Mouse (Mus musculus) CD4-positive naive resting alpha-beta T cell, adult 76 days (primary cell): ENCODE measurements around the gene Gm13757. TPM values are rescaled to one million over a fixed set of nuclear protein-coding genes. Genes with fewer than 3 reads are reported as not detected.

Source experiments
- total RNA-seq: library from RNA; stranded (reverse); gene quantifications from one replicate; pipeline ENCODE4 v1.2.4, GENCODE M21; 2023

Gm13757 gene
- total RNA-seq: not detected

GRCm38 (mm10) chr2:88449031-88449430 is at the start of gene Gm13757:
Gene Gm13757 (minus strand): TSS chr2:88449131.

GRCm38 (mm10) chr2:88493020-88493419 is 44.1 kb upstream of the Gm13757 start, which contains the start of gene Olfr1185-ps1:
Gene Olfr1185-ps1 (plus strand): TSS chr2:88493320.

GRCm38 (mm10) chr2:88483298-88483697 is 34.4 kb upstream of the Gm13757 start, which contains the start of gene Olfr1184:
Gene Olfr1184 (plus strand): TSS chr2:88483598.

GRCm38 (mm10) chr2:88454567-88454966 is 5.6 kb upstream of the Gm13757 start, which contains the start of gene Olfr1183:
Gene Olfr1183 (plus strand): TSS chr2:88454867.

GRCm38 (mm10) chr2:88426071-88426470 is 22.9 kb downstream of the Gm13757 start, which contains the start of gene Olfr1181:
Gene Olfr1181 (minus strand): TSS chr2:88426171.

GRCm38 (mm10) chr2:88419051-88419450 is 29.9 kb downstream of the Gm13757 start, which contains the start of gene Olfr1180:
Gene Olfr1180 (minus strand): TSS chr2:88419151.

GRCm38 (mm10) chr2:88406353-88406752 is 42.6 kb downstream of the Gm13757 start, which contains the start of gene Olfr1179:
Gene Olfr1179 (minus strand): TSS chr2:88406453.

Other genes with a start within 250 kb of the Gm13757 start
- gene Olfr1170, start 220.8 kb downstream of the Gm13757 start, total RNA-seq: not detected
- gene Olfr1173, start 169.3 kb downstream of the Gm13757 start, total RNA-seq: not detected
- gene Olfr1174-ps, start 134.0 kb downstream of the Gm13757 start, total RNA-seq: not detected
- gene Olfr1175-ps, start 121.9 kb downstream of the Gm13757 start, total RNA-seq: not detected
- not detected for gene Olfr1176, start 112.4 kb downstream of the Gm13757 start, total RNA-seq
- gene Olfr1177-ps, start 102.6 kb downstream of the Gm13757 start, total RNA-seq: not detected
- gene Olfr1178, start 62.1 kb downstream of the Gm13757 start, total RNA-seq: not detected
- not detected for gene Olfr1179, start 42.7 kb downstream of the Gm13757 start, total RNA-seq
- not detected for gene Olfr1180, start 30.0 kb downstream of the Gm13757 start, total RNA-seq
- not detected for gene Olfr1181, start 23.0 kb downstream of the Gm13757 start, total RNA-seq
- not detected for gene Olfr1183, start 5.7 kb upstream of the Gm13757 start, total RNA-seq
- gene Olfr1184, start 34.5 kb upstream of the Gm13757 start, total RNA-seq: not detected
- not detected for gene Olfr1185-ps1, start 44.2 kb upstream of the Gm13757 start, total RNA-seq
- gene Olfr1186, start 69.4 kb upstream of the Gm13757 start, total RNA-seq: not detected
- gene Olfr1188, start 107.8 kb upstream of the Gm13757 start, total RNA-seq: not detected
- not detected for gene Olfr1189, start 137.3 kb upstream of the Gm13757 start, total RNA-seq
- gene Olfr1191-ps1, start 191.4 kb upstream of the Gm13757 start, total RNA-seq: not detected
- gene Olfr1192-ps1, start 199.4 kb upstream of the Gm13757 start, total RNA-seq: not detected
- gene Olfr1193, start 226.5 kb upstream of the Gm13757 start, total RNA-seq: not detected
- not detected for gene Olfr1195, start 240.1 kb upstream of the Gm13757 start, total RNA-seq